Mouse (Mus musculus) myocyte (in vitro differentiated cells): ENCODE measurements around the gene Hoxd8. TPM values are rescaled to one million over a fixed set of nuclear protein-coding genes. Genes with fewer than 3 reads are reported as not detected.

Experiments used
- polyA plus RNA-seq: library from polyadenylated mRNA; unstranded; fragments of >200 nt; fragmentation: generic; extraction: Trizol; gene quantifications from one replicate; pipeline ENCODE4 v1.2.1, GENCODE M21; 2012; ENCODE audit warnings: missing spikeins

Hoxd8 gene
- polyA plus RNA-seq, 1 experiment, result not detected

Other genes starting within 250 kb of the Hoxd8 start
- 6.3 TPM for gene Lnpk, start 125.2 kb upstream of the Hoxd8 start, polyA plus RNA-seq
- gene Evx2, start 45.1 kb upstream of the Hoxd8 start, polyA plus RNA-seq, result not detected
- not detected for gene Hoxd13, start 36.3 kb upstream of the Hoxd8 start, polyA plus RNA-seq
- gene Hoxd12, start 29.6 kb upstream of the Hoxd8 start, polyA plus RNA-seq, result not detected
- gene Hoxd11, start 25.1 kb upstream of the Hoxd8 start, polyA plus RNA-seq, result not detected
- gene Hoxd10, start 12.7 kb upstream of the Hoxd8 start, polyA plus RNA-seq, result not detected
- not detected for gene Hoxd9, start 6.9 kb upstream of the Hoxd8 start, polyA plus RNA-seq
- gene Hoxd3, start 7.3 kb downstream of the Hoxd8 start, polyA plus RNA-seq, result not detected
- gene Hoxd4, start 7.3 kb downstream of the Hoxd8 start, polyA plus RNA-seq, result not detected
- not detected for gene Gm28230, start 22.1 kb downstream of the Hoxd8 start, polyA plus RNA-seq
- gene Hoxd1, start 58.4 kb downstream of the Hoxd8 start, polyA plus RNA-seq, result not detected
- 33.3 TPM for gene Mtx2, start 121.2 kb downstream of the Hoxd8 start, polyA plus RNA-seq